Mouse (Mus musculus): ENCODE results near the gene Ogg1. TPM values are rescaled to one million over a fixed set of nuclear protein-coding genes. Genes with fewer than 3 reads are reported as not detected.

The Ogg1 gene
- 11.3 TPM for polyA plus RNA-seq (2015; fragmentation: Illumina TruSeq; extraction: RNeasy Lipid Tissue Mini Kit (QIAGEN cat#74804); ENCODE audit: low read depth, low replicate concordance)

GRCm38 (mm10) chr6:113326533-113327315, at the start of gene Ogg1:
TSS of gene Ogg1 (plus strand) at chr6:113326972.

GRCm38 (mm10) chr6:113282101-113282802, 44.5 kb upstream of the Ogg1 start, which contains the start of gene Cpne9:
TSS of gene Cpne9 (plus strand) at chr6:113282307.

GRCm38 (mm10) chr6:113306986-113307349, 19.8 kb upstream of the Ogg1 start, which contains the start of gene Brpf1:
TSS of gene Brpf1 (plus strand) at chr6:113307137.

GRCm38 (mm10) chr6:113343177-113344092, 16.7 kb downstream of the Ogg1 start, which contains the start of gene Camk1:
TSS of gene Camk1 (minus strand) at chr6:113343984.

GRCm38 (mm10) chr6:113377496-113378385, 51.0 kb downstream of the Ogg1 start, which contains the start of the genes Tada3 and Arpc4:
TSS of gene Tada3 (minus strand) at chr6:113377883.
TSS of gene Arpc4 (plus strand) at chr6:113378115.

Other genes starting within 250 kb of the Ogg1 start
- 59.0 TPM for gene Setd5, start 249.6 kb upstream of the Ogg1 start, polyA plus RNA-seq (2015; fragmentation: Illumina TruSeq; extraction: RNeasy Lipid Tissue Mini Kit (QIAGEN cat#74804); ENCODE audit: low read depth, low replicate concordance)
- gene Lhfpl4, start 131.6 kb upstream of the Ogg1 start, polyA plus RNA-seq (2015; fragmentation: Illumina TruSeq; extraction: RNeasy Lipid Tissue Mini Kit (QIAGEN cat#74804); ENCODE audit: low read depth, low replicate concordance): 54.3 TPM
- gene Mtmr14, start 89.1 kb upstream of the Ogg1 start, polyA plus RNA-seq (2015; fragmentation: Illumina TruSeq; extraction: RNeasy Lipid Tissue Mini Kit (QIAGEN cat#74804); ENCODE audit: low read depth, low replicate concordance): 20.7 TPM
- 68.6 TPM for gene Cpne9, start 44.7 kb upstream of the Ogg1 start, polyA plus RNA-seq (2015; fragmentation: Illumina TruSeq; extraction: RNeasy Lipid Tissue Mini Kit (QIAGEN cat#74804); ENCODE audit: low read depth, low replicate concordance)
- 17.7 TPM for gene Brpf1, start 19.8 kb upstream of the Ogg1 start, polyA plus RNA-seq (2015; fragmentation: Illumina TruSeq; extraction: RNeasy Lipid Tissue Mini Kit (QIAGEN cat#74804); ENCODE audit: low read depth, low replicate concordance)
- gene Camk1, start 17.0 kb downstream of the Ogg1 start, polyA plus RNA-seq (2015; fragmentation: Illumina TruSeq; extraction: RNeasy Lipid Tissue Mini Kit (QIAGEN cat#74804); ENCODE audit: low read depth, low replicate concordance): 128 TPM
- 37.3 TPM for gene Tada3, start 50.9 kb downstream of the Ogg1 start, polyA plus RNA-seq (2015; fragmentation: Illumina TruSeq; extraction: RNeasy Lipid Tissue Mini Kit (QIAGEN cat#74804); ENCODE audit: low read depth, low replicate concordance)
- gene Arpc4, start 51.1 kb downstream of the Ogg1 start, polyA plus RNA-seq (2015; fragmentation: Illumina TruSeq; extraction: RNeasy Lipid Tissue Mini Kit (QIAGEN cat#74804); ENCODE audit: low read depth, low replicate concordance): 271 TPM
- gene Ttll3, start 62.3 kb downstream of the Ogg1 start, polyA plus RNA-seq (2015; fragmentation: Illumina TruSeq; extraction: RNeasy Lipid Tissue Mini Kit (QIAGEN cat#74804); ENCODE audit: low read depth, low replicate concordance): 15.3 TPM
- gene Rpusd3, start 92.4 kb downstream of the Ogg1 start, polyA plus RNA-seq (2015; fragmentation: Illumina TruSeq; extraction: RNeasy Lipid Tissue Mini Kit (QIAGEN cat#74804); ENCODE audit: low read depth, low replicate concordance): 15.5 TPM
- not detected for gene Cidec, start 108.8 kb downstream of the Ogg1 start, polyA plus RNA-seq (2015; fragmentation: Illumina TruSeq; extraction: RNeasy Lipid Tissue Mini Kit (QIAGEN cat#74804); ENCODE audit: low read depth, low replicate concordance)
- 66.5 TPM for gene Jagn1, start 115.6 kb downstream of the Ogg1 start, polyA plus RNA-seq (2015; fragmentation: Illumina TruSeq; extraction: RNeasy Lipid Tissue Mini Kit (QIAGEN cat#74804); ENCODE audit: low read depth, low replicate concordance)
- gene Il17re, start 131.5 kb downstream of the Ogg1 start, polyA plus RNA-seq (2015; fragmentation: Illumina TruSeq; extraction: RNeasy Lipid Tissue Mini Kit (QIAGEN cat#74804); ENCODE audit: low read depth, low replicate concordance): not detected
- gene Il17rc, start 144.5 kb downstream of the Ogg1 start, polyA plus RNA-seq (2015; fragmentation: Illumina TruSeq; extraction: RNeasy Lipid Tissue Mini Kit (QIAGEN cat#74804); ENCODE audit: low read depth, low replicate concordance): 4.6 TPM
- 88.4 TPM for gene Creld1, start 156.3 kb downstream of the Ogg1 start, polyA plus RNA-seq (2015; fragmentation: Illumina TruSeq; extraction: RNeasy Lipid Tissue Mini Kit (QIAGEN cat#74804); ENCODE audit: low read depth, low replicate concordance)
- gene Prrt3, start 175.0 kb downstream of the Ogg1 start, polyA plus RNA-seq (2015; fragmentation: Illumina TruSeq; extraction: RNeasy Lipid Tissue Mini Kit (QIAGEN cat#74804); ENCODE audit: low read depth, low replicate concordance): 33.7 TPM
- 97.5 TPM for gene Emc3, start 204.7 kb downstream of the Ogg1 start, polyA plus RNA-seq (2015; fragmentation: Illumina TruSeq; extraction: RNeasy Lipid Tissue Mini Kit (QIAGEN cat#74804); ENCODE audit: low read depth, low replicate concordance)
- 2.2 TPM for gene Fancd2, start 204.7 kb downstream of the Ogg1 start, polyA plus RNA-seq (2015; fragmentation: Illumina TruSeq; extraction: RNeasy Lipid Tissue Mini Kit (QIAGEN cat#74804); ENCODE audit: low read depth, low replicate concordance)

Measured in brain, adult 10 weeks (tissue).